Mouse (Mus musculus): ENCODE data around the gene Pram1.

DNA sequence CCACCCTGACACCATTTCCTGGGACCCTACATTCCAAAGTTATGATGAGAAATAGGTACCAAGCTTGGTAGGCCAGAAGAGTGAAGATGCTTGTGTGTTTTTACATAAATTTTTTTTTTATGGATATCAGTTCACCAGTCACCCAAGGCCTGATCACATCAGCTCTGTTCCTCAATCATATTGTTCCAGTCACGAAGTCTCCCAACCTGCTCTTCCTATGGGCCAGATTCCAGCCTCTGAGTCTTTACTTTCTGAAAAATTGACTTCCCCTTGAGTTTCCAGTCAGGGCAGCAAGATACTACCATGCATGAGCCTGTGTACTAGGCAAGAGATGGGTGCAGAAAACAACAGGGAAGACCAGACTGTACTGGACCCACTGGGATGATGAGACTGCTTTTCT, 48.9 kb downstream of the Pram1 start, which contains the start of gene Hnrnpm:
- TF ChIP-seq POLR2A (IDR thresholded peaks at IDR 0.05; ENCODE audit: control insufficient read depth, low read depth, low read length): no peak
- no peak for TF ChIP-seq CTCF (IDR thresholded peaks at IDR 0.05; ENCODE audit: control insufficient read depth, insufficient read depth, insufficient replicate concordance, low read depth, low read length)
